Mouse (Mus musculus) embryonic facial prominence, embryonic 15.5 days (tissue): ENCODE data around the gene Dapl1. TPM values are rescaled to one million over a fixed set of nuclear protein-coding genes. Genes with fewer than 3 reads are reported as not detected.

ENCODE experiments used
- ATAC-seq: fragments of 200-750 bp; cut with Nextera tagmentation; 2 replicates; pipeline ENCODE4 v1.8.0; 2017; ENCODE audit warnings: low read depth, moderate TSS enrichment; ENCODE audit not compliant: insufficient number of reproducible peaks, low FRiP score, low TSS enrichment
- H3K27ac ChIP-seq: fragments of 300-500 bp; sonication (generic); replicated peaks from 2 replicates; pipeline ENCODE4 v1.5.1; 2015; ENCODE audit warnings: mild to moderate bottlenecking, inconsistent platforms
- H3K27me3 ChIP-seq: fragments of 300-500 bp; sonication (generic); 2 replicates; pipeline ENCODE4 v1.6.1; 2015; ENCODE audit warnings: inconsistent platforms
- H3K36me3 ChIP-seq: fragments of 300-500 bp; sonication (generic); 2 replicates; pipeline ENCODE4 v1.6.1; 2015; ENCODE audit warnings: mild to moderate bottlenecking, inconsistent platforms
- H3K4me1 ChIP-seq: fragments of 300-500 bp; sonication (generic); 2 replicates; pipeline ENCODE4 v1.6.1; 2015; ENCODE audit warnings: inconsistent platforms
- H3K4me2 ChIP-seq: fragments of 300-500 bp; sonication (generic); replicated peaks from 2 replicates; pipeline ENCODE4 v1.6.1; 2015; ENCODE audit warnings: mild to moderate bottlenecking, inconsistent platforms
- H3K4me3 ChIP-seq: fragments of 300-500 bp; sonication (generic); replicated peaks from 2 replicates; pipeline ENCODE4 v1.5.1; 2015; ENCODE audit warnings: mild to moderate bottlenecking, inconsistent platforms
- H3K9ac ChIP-seq: fragments of 300-500 bp; sonication (generic); 2 replicates; pipeline ENCODE4 v1.6.1; 2015; ENCODE audit warnings: inconsistent platforms
- H3K9me3 ChIP-seq: fragments of 300-500 bp; sonication (generic); replicated peaks from 2 replicates; pipeline ENCODE4 v1.6.1; 2016; ENCODE audit warnings: inconsistent platforms
- WGBS: fragments of 180-500 bp; shearing (Covaris S2); methylation state at CpG from one replicate; pipeline ENCODE4 v1.1.7; 2015; 5-methylcytosine and 5-hydroxymethylcytosine counted together
- polyA plus RNA-seq: library from polyadenylated mRNA; unstranded; fragments of >200 nt; fragmentation: Nextera tagmentation; extraction: Ambion mirVana; gene quantifications from 2 replicates; pipeline ENCODE4 v1.2.1, GENCODE M21; 2015

The Dapl1 gene
- polyA plus RNA-seq, 1 experiment from 2014 or later = 31.0 TPM

DNA sequence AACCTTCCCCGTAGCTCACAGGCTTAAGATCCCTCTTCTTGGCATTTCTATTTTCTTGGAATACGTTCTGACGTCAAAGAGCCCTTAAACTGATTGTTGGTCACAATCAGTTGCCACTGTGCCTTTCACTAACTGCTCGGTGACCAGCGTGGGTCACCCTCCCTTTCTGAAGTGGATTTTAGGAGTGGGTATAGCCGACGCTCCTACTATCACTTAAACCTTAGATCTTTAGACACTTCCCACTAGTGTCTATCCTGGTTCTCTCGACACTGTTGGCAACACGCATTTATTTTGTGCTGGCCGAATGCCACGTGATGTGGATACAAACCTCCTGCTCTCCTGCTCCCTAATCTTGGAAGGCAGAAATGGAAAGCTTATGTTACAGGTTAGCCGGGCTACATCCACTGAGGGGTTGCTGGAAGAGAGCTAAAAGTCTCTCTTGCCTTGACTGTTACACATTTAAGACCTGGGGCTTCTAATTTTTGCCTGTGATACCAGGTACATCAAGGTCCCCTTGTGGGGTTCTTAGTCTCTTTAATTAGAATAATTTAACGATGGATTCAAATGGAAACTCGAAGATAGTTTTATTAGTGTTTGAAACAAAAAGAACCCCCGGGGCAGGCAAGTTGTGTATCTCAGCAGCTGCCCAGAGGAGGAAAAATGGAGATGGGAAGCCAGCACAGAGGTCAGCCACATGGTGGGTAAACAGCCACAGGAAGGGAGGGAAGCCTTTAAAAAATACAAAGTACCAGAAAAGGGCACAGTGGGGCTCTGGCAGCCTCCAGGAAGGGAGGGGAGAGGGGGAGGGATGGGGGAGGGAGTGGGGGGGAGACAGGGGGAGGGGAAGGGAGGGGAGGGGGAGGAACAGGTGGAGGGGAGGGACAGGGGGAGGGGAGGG lies 13.2 kb upstream of the Dapl1 start:
- H3K9ac ChIP-seq = no peak overlapping the region
- H3K27ac ChIP-seq = peak overlapping the region; percentile 68
- ATAC-seq = no peak

DNA sequence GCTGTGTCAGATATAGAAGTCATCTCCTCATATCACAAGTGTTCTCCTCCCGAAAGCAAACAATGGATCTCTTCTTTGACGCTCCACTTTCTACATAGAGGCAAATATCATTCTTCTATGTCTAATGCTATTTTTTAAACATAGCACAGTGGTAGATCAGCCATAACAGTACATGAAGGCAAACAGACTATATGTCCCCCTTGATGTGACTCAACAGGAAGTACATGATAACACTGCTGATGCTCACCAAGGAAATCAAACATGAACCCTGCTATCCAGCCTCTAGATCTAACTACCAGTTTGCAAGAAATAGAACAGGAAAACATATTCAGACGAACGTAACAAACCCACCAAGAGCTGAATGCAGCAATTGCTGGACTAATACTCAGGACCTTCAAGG lies 10.1 kb upstream of the Dapl1 start:
- no peak overlapping the region for H3K27ac ChIP-seq
- H3K4me3 ChIP-seq = no peak overlapping the region
- ATAC-seq = no peak
- no peak overlapping the region for H3K9ac ChIP-seq
- H3K4me1 ChIP-seq = peaks cover 18% of the 10 kb centered on the region
- no peaks in the 10 kb centered on the region for H3K9me3 ChIP-seq
- no peak overlapping the region for H3K4me2 ChIP-seq
- WGBS = 78% methylated on average over 4 of the region's 4 CpGs
- no peaks in the 10 kb centered on the region for H3K36me3 ChIP-seq
- H3K27me3 ChIP-seq = no peaks in the 10 kb centered on the region

More for the DNA sequence above, 13.2 kb upstream of the Dapl1 start:
- Histone ChIP-seq H3K4me2 (no peak overlapping the region), H3K4me1 (peaks cover 29% of the 10 kb centered on the region), H3K36me3 (no peaks in the 10 kb centered on the region), H3K27me3 (no peaks in the 10 kb centered on the region), H3K9me3 (no peaks in the 10 kb centered on the region), H3K4me3 (no peak overlapping the region)
- 53% methylated on average over 15 of the region's 15 CpGs for WGBS

DNA sequence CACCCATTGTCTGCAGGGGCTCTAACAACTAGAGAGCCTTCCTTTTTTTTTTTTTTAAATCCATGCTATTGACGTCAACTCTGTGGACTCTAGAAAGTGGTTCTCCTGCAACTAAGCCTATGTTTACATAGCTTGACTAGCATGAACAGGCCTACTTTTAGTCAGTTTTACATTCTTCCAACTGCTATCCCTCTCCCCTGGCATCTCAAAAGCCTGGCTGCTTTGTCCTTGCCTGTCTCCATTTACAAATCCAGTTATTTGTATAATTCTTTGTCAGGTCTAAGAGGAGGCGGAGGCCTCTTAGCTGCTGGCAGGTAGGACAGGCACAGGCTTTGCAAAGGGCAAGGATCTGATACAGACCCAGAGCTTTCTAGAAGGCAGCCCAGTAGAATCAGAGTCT lies 627 bp downstream of the Dapl1 start:
- ATAC-seq = no peak
- H3K27ac ChIP-seq = peak overlapping the region; percentile 68

DNA sequence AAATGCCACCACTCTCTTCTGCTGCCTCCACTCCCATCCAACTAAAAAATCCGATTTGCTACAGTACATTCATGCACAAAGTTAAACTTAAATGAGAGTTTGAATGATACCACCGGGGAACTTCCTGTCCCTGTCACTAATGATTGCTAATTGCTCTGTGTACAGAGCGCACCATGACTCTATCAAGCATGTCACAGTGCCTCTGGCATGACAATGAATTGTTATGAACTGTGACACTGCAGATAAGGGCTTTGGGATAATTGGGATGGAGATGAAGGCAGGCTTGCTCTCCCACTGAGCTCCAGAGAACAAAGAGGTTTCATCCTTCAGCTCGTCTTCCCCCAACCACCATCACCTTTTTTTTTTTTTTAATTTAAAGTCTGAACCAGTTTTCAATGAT lies 1.2 kb downstream of the Dapl1 start:
- Histone ChIP-seq H3K27ac (peak overlapping the region; percentile 68), H3K9ac (no peak overlapping the region), H3K27me3 (no peaks in the 10 kb centered on the region), H3K4me3 (no peak overlapping the region), H3K36me3 (no peaks in the 10 kb centered on the region), H3K9me3 (no peaks in the 10 kb centered on the region), H3K4me2 (no peak overlapping the region), H3K4me1 (0 out of 2 replicates have a peak, but pooled peaks cover 3% of the 10 kb centered on the region)
- WGBS = 44% methylated on average over 4 of the region's 4 CpGs
- ATAC-seq = no peak

More for the DNA sequence above, 627 bp downstream of the Dapl1 start:
- H3K27me3 ChIP-seq = no peaks in the 10 kb centered on the region
- H3K36me3 ChIP-seq = no peaks in the 10 kb centered on the region
- 0 out of 2 replicates have a peak, but pooled peaks cover 3% of the 10 kb centered on the region for H3K4me1 ChIP-seq
- no peak overlapping the region for H3K9ac ChIP-seq
- no peak overlapping the region for H3K4me3 ChIP-seq
- H3K9me3 ChIP-seq = no peaks in the 10 kb centered on the region
- no peak overlapping the region for H3K4me2 ChIP-seq
- WGBS = 55% methylated on average over 2 of the region's 2 CpGs

DNA sequence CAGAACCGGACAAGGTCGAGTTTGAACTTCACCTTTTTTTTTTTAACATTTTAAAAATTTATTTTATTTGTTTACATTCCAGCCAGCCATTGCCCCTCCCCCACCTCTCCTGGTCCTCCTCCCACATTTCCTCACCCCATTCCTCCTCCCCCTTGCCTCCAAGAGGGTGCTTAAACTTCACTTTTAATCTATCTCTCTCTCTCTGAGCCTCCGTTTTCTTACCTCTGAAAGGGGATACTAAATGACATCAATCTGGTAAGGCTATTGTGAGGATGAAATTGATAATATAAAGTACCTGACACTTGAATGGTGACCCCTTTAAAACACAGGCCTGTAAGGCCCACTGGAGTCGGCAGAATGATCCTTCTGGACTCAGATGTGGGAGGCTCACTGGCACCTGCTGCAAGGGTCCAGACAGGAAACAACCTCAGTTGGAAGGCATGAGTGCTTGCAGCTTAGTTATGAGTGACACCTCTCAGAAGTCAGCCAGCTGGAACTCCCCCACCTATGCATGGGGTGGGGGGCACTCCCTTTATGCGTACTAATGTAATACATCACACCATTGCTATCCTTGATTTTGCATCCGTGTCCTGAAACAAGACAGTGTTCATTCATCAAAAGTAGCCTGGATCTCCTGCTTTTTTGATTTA lies 1.9 kb downstream of the Dapl1 start:
- ATAC-seq = no peak
- WGBS = 65% methylated on average over 6 of the region's 6 CpGs
- no peaks in the 10 kb centered on the region for H3K27me3 ChIP-seq
- H3K9me3 ChIP-seq = no peaks in the 10 kb centered on the region
- no peak overlapping the region for H3K4me3 ChIP-seq
- no peak overlapping the region for H3K4me2 ChIP-seq
- H3K27ac ChIP-seq = no peak overlapping the region
- H3K4me1 ChIP-seq = 0 out of 2 replicates have a peak, but pooled peaks cover 3% of the 10 kb centered on the region
- no peak overlapping the region for H3K9ac ChIP-seq
- H3K36me3 ChIP-seq = no peaks in the 10 kb centered on the region

DNA sequence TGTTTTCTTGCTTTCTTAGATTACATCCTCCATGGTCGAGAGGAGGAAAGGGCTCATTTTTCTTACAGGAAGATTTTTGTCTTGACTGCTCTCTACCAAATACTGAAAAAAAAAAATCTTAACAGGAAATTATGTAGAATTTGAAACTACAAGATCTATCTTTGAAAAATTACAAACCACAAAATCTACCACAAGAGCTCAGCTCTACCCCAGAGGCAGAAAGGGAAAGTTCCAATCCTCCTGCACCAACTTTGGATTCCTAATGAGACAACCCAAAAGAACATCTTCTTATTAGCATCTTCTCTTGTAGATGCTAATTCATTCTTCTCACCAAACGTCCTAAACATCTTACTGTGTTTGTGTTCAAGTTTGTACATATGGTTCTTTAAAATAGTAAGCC lies 3.8 kb downstream of the Dapl1 start:
- Histone ChIP-seq H3K27ac (no peak overlapping the region), H3K9me3 (no peaks in the 10 kb centered on the region), H3K9ac (no peak overlapping the region), H3K4me3 (no peak overlapping the region), H3K4me2 (no peak overlapping the region), H3K36me3 (no peaks in the 10 kb centered on the region), H3K27me3 (no peaks in the 10 kb centered on the region), H3K4me1 (0 out of 2 replicates have a peak, but pooled peaks cover 3% of the 10 kb centered on the region)
- no peak for ATAC-seq
- 40% methylated on average over 2 of the region's 2 CpGs for WGBS

DNA sequence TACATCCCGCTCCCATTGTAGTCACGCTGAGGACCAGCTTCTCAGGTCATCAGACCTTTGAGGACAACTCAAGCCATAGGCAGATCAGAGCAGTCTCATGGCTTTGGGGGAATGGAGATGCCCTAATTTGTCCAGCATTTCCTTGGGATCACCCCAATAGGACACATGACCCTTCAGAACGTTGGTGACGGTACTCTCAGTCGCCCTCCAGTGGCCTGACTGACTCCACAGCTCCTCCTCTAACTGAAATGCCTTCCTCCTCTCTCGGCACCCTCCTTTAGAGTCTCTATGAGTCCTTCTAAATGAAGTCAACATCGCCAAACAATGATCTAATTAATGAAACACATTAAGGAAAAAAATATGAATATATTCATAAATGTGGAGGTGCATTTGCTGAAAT lies 5.9 kb downstream of the Dapl1 start:
- no peak overlapping the region for H3K4me2 ChIP-seq
- H3K9ac ChIP-seq = no peak overlapping the region
- H3K36me3 ChIP-seq = no peaks in the 10 kb centered on the region
- no peak for ATAC-seq
- 76% methylated on average over 7 of the region's 7 CpGs for WGBS
- H3K27me3 ChIP-seq = no peaks in the 10 kb centered on the region
- H3K27ac ChIP-seq = no peak overlapping the region
- H3K4me1 ChIP-seq = peaks cover 4% of the 10 kb centered on the region; the same call in 1 of the 2 replicates
- no peak overlapping the region for H3K4me3 ChIP-seq
- no peaks in the 10 kb centered on the region for H3K9me3 ChIP-seq

DNA sequence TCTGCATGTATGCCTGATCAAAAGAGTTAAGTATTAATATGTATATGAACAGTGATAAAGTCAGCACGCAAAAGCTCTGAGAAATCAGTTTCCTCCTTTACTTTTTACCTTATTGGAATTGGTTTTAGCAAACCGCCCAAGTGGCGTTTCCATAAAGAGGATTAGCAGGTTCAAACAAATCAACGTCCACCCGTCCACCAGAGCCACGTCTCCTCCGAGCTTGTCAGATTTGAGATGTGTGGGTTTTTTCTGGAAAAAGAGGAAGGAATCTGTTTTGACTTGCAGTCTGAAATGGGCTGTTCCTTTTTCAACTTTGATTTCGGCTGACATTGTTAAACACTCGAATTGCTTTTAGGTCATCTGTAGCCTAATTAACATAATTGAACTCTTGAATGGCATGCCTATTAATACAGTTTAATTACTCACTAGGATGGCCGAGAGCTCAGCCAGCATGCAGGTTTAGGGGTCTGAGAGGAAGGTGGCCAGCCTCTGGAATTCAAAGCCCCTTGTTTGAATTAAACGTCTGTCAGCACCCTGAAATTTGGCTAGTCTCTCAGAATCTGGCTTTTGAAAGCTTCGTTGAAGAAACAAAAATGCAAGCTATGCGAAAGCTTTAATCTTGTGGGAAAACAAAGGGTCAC lies 9.1 kb downstream of the Dapl1 start:
- 19% methylated on average over 13 of the region's 13 CpGs for WGBS
- Histone ChIP-seq H3K36me3 (no peaks in the 10 kb centered on the region), H3K27me3 (no peaks in the 10 kb centered on the region), H3K4me3 (no peak overlapping the region), H3K9me3 (no peaks in the 10 kb centered on the region), H3K27ac (no peak overlapping the region), H3K9ac (no peak overlapping the region), H3K4me1 (peaks cover 4% of the 10 kb centered on the region; the same call in 1 of the 2 replicates), H3K4me2 (no peak overlapping the region)
- no peak for ATAC-seq

DNA sequence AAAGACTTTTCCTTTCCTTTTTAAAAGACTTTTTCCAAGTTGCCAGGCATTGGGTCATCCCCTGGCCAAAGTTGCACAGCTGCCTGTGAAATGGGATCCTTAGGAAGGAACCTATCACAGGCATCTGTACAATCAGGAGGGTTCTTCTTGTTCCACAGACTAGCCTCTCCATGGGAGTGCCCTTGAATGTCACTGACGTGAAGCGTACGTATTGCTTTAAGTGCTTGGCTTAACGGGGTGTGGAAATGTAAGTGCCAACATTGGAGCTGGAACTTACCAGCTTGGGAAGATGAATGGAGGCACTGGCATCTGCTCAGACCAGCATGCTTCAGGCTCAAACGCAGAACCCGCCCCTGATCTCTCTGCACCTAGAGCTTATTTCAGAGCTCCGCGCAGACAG lies 14.7 kb downstream of the Dapl1 start:
- no peaks in the 10 kb centered on the region for H3K27me3 ChIP-seq
- H3K4me2 ChIP-seq = no peak overlapping the region
- WGBS = 77% methylated on average over 8 of the region's 8 CpGs
- no peak overlapping the region for H3K9ac ChIP-seq
- no peaks in the 10 kb centered on the region for H3K36me3 ChIP-seq
- no peak overlapping the region for H3K4me3 ChIP-seq
- H3K4me1 ChIP-seq = no peaks in the 10 kb centered on the region
- no peak overlapping the region for H3K27ac ChIP-seq
- no peaks in the 10 kb centered on the region for H3K9me3 ChIP-seq
- no peak for ATAC-seq

DNA sequence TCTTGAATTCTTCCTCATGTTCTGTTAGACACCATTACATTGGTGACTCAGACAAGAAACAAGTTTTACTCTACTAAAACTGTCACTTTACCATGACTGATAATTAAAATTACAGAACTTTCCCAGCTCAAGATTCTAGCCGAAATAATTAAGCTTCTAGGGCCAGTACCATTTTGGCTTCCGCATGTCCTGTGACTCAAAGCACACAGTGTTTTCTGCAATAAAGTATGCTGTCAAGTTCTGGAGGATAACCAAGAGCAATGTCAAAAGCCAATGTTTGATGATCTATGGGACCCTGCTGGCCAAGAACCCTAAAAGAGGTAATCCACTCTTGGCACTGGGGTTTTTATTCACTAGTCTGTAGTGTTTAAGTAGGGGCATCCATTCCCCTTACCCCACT lies 15.3 kb downstream of the Dapl1 start:
- H3K4me2 ChIP-seq = no peak overlapping the region
- no peak overlapping the region for H3K9ac ChIP-seq
- H3K36me3 ChIP-seq = no peaks in the 10 kb centered on the region
- no peak overlapping the region for H3K27ac ChIP-seq
- ATAC-seq = no peak
- H3K4me3 ChIP-seq = no peak overlapping the region
- H3K9me3 ChIP-seq = no peaks in the 10 kb centered on the region
- no peaks in the 10 kb centered on the region for H3K27me3 ChIP-seq
- 79% methylated on average over 2 of the region's 2 CpGs for WGBS
- no peaks in the 10 kb centered on the region for H3K4me1 ChIP-seq

DNA sequence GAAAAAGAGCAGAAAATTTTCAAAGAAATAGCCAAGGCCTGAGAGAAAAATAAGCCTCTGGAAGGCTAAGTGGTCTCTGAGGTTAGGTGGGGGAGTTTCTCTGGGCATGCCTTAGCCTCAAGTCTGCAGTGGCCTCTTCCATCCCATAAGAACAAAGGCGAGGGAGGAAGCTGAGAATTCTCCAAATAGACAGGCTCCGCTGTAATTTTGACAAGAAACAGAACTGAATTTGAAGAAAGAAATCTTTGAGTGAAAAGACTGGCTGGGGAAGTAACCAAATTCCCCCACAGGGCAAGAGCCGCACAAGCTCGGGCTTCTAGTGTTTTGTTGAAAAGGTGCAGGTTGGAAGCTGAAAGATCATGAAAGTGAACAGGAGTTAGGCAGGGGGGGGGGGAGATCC lies 24.6 kb downstream of the Dapl1 start:
- H3K4me2 ChIP-seq = no peak overlapping the region
- H3K9ac ChIP-seq = no peak overlapping the region
- no peaks in the 10 kb centered on the region for H3K36me3 ChIP-seq
- no peak overlapping the region for H3K4me3 ChIP-seq
- no peak for ATAC-seq
- H3K27ac ChIP-seq = no peak overlapping the region
- no peaks in the 10 kb centered on the region for H3K9me3 ChIP-seq
- H3K27me3 ChIP-seq = no peaks in the 10 kb centered on the region
- peaks cover 20% of the 10 kb centered on the region for H3K4me1 ChIP-seq
- 24% methylated on average over 4 of the region's 4 CpGs for WGBS
